Mouse (Mus musculus): ENCODE results near the gene Haus2. TPM values are rescaled to one million over a fixed set of nuclear protein-coding genes. Genes with fewer than 3 reads are reported as not detected.

Haus2 gene
- polyA plus RNA-seq, 1 experiment from 2014 or later: 26.6 TPM

- no peak for ATAC-seq
- H3K36me3 ChIP-seq (ENCODE audit: control insufficient read depth, insufficient read depth, low read length): no peaks in the 10 kb centered on the region; the same call in 1 of the 2 replicates
- no peaks in the 10 kb centered on the region for H3K4me1 ChIP-seq (ENCODE audit: control insufficient read depth, insufficient read depth, low read length)
- WGBS: 87% methylated on average over 2 of the region's 2 CpGs
- H3K27me3 ChIP-seq (ENCODE audit: control insufficient read depth, insufficient read depth, low read depth, low read length): no peaks in the 10 kb centered on the region
- H3K4me3 ChIP-seq (ENCODE audit: low read depth, low read length): no peak overlapping the region
- H3K9ac ChIP-seq (ENCODE audit: low read depth, low read length): no peak overlapping the region
- H3K9me3 ChIP-seq (replicated peaks; ENCODE audit: control insufficient read depth, low read length, poor library complexity, severe bottlenecking): no peaks in the 10 kb centered on the region
- no peak overlapping the region for H3K4me2 ChIP-seq (ENCODE audit: low read length)
- H3K27ac ChIP-seq (ENCODE audit: low read length): no peak overlapping the region
These were observed 61.1 kb downstream of the Haus2 start for GRCm38 (mm10) chr2:120670253-120670652.

Other genes with a start within 250 kb of the Haus2 start
- gene Ganc, start 205.5 kb upstream of the Haus2 start, polyA plus RNA-seq (2015; fragmentation: Nextera tagmentation; extraction: Ambion mirVana): 8.6 and 9.8 TPM in 2 replicates
- 5.6 and 6.8 TPM in 2 replicates for gene Tmem87a, start 205.3 kb upstream of the Haus2 start, polyA plus RNA-seq (2015; fragmentation: Nextera tagmentation; extraction: Ambion mirVana)
- gene Capn3, start 153.4 kb upstream of the Haus2 start, polyA plus RNA-seq (2015; fragmentation: Nextera tagmentation; extraction: Ambion mirVana): 0.53 and 1.1 TPM in 2 replicates
- gene Zfp106, start 45.5 kb upstream of the Haus2 start, polyA plus RNA-seq (2015; fragmentation: Nextera tagmentation; extraction: Ambion mirVana): 33.6 and 33.7 TPM in 2 replicates
- 15.0 and 17.2 TPM in 2 replicates for gene Snap23, start 41.7 kb upstream of the Haus2 start, polyA plus RNA-seq (2015; fragmentation: Nextera tagmentation; extraction: Ambion mirVana)
- 30.0 and 32.3 TPM in 2 replicates for gene Lrrc57, start 137 bp downstream of the Haus2 start, polyA plus RNA-seq (2015; fragmentation: Nextera tagmentation; extraction: Ambion mirVana)
- gene Stard9, start 19.7 kb downstream of the Haus2 start, polyA plus RNA-seq (2015; fragmentation: Nextera tagmentation; extraction: Ambion mirVana): 3.5 and 4.3 TPM in 2 replicates
- gene Cdan1, start 240.7 kb downstream of the Haus2 start, polyA plus RNA-seq (2015; fragmentation: Nextera tagmentation; extraction: Ambion mirVana): 5.2 and 6.0 TPM in 2 replicates
- 11.1 and 12.4 TPM in 2 replicates for gene Ttbk2, start 241.2 kb downstream of the Haus2 start, polyA plus RNA-seq (2015; fragmentation: Nextera tagmentation; extraction: Ambion mirVana)

Data from midbrain, embryonic 16.5 days (tissue).